Mouse (Mus musculus): ENCODE data around the gene Srcin1. TPM values are rescaled to one million over a fixed set of nuclear protein-coding genes. Genes with fewer than 3 reads are reported as not detected.

The Srcin1 gene
- polyA plus RNA-seq, 1 experiment = 70.2 TPM

- TF ChIP-seq CTCF (IDR thresholded peaks at IDR 0.05; ENCODE audit: borderline replicate concordance, extremely low read depth, insufficient read depth, insufficient read length) = no peak
- no peak for TF ChIP-seq POLR2A (IDR thresholded peaks at IDR 0.05; ENCODE audit: borderline replicate concordance, extremely low read depth, insufficient read depth, insufficient read length, poor library complexity, severe bottlenecking)
- DNase-seq (ENCODE audit: low read depth) = no peak
Observed at GRCm38 (mm10) chr11:97530069-97530468, 45.9 kb downstream of the Srcin1 start.

- DNase-seq (ENCODE audit: low read depth) = no peak
- TF ChIP-seq POLR2A (IDR thresholded peaks at IDR 0.05; ENCODE audit: borderline replicate concordance, extremely low read depth, insufficient read depth, insufficient read length, poor library complexity, severe bottlenecking) (no peak), CTCF (IDR thresholded peaks at IDR 0.05; ENCODE audit: borderline replicate concordance, extremely low read depth, insufficient read depth, insufficient read length) (no peak)
Observed at GRCm38 (mm10) chr11:97528282-97528808, 47.6 kb downstream of the Srcin1 start.

- no peak for DNase-seq (ENCODE audit: low read depth)
- TF ChIP-seq CTCF (IDR thresholded peaks at IDR 0.05; ENCODE audit: borderline replicate concordance, extremely low read depth, insufficient read depth, insufficient read length) = no peak
- TF ChIP-seq POLR2A (IDR thresholded peaks at IDR 0.05; ENCODE audit: borderline replicate concordance, extremely low read depth, insufficient read depth, insufficient read length, poor library complexity, severe bottlenecking) = no peak
Observed at GRCm38 (mm10) chr11:97525313-97525712, 50.7 kb downstream of the Srcin1 start.

- no peak for DNase-seq (ENCODE audit: low read depth)
- no peak for TF ChIP-seq CTCF (IDR thresholded peaks at IDR 0.05; ENCODE audit: borderline replicate concordance, extremely low read depth, insufficient read depth, insufficient read length)
- TF ChIP-seq POLR2A (IDR thresholded peaks at IDR 0.05; ENCODE audit: borderline replicate concordance, extremely low read depth, insufficient read depth, insufficient read length, poor library complexity, severe bottlenecking) = no peak
Observed at GRCm38 (mm10) chr11:97524306-97524705, 51.7 kb downstream of the Srcin1 start.

- no peak for DNase-seq (ENCODE audit: low read depth)
- TF ChIP-seq CTCF (IDR thresholded peaks at IDR 0.05; ENCODE audit: borderline replicate concordance, extremely low read depth, insufficient read depth, insufficient read length) = no peak
- no peak for TF ChIP-seq POLR2A (IDR thresholded peaks at IDR 0.05; ENCODE audit: borderline replicate concordance, extremely low read depth, insufficient read depth, insufficient read length, poor library complexity, severe bottlenecking)
Observed at GRCm38 (mm10) chr11:97523827-97524261, 52.1 kb downstream of the Srcin1 start.

GRCm38 (mm10) chr11:97523107-97523506 is 52.9 kb downstream of the Srcin1 start:
- DNase-seq (ENCODE audit: low read depth) = no peak
- TF ChIP-seq POLR2A (IDR thresholded peaks at IDR 0.05; ENCODE audit: borderline replicate concordance, extremely low read depth, insufficient read depth, insufficient read length, poor library complexity, severe bottlenecking) = no peak
- no peak for TF ChIP-seq CTCF (IDR thresholded peaks at IDR 0.05; ENCODE audit: borderline replicate concordance, extremely low read depth, insufficient read depth, insufficient read length)

GRCm38 (mm10) chr11:97521741-97522474 is 54.1 kb downstream of the Srcin1 start:
- TF ChIP-seq POLR2A (IDR thresholded peaks at IDR 0.05; ENCODE audit: borderline replicate concordance, extremely low read depth, insufficient read depth, insufficient read length, poor library complexity, severe bottlenecking) (no peak), CTCF (IDR thresholded peaks at IDR 0.05; ENCODE audit: borderline replicate concordance, extremely low read depth, insufficient read depth, insufficient read length) (no peak)
- no peak for DNase-seq (ENCODE audit: low read depth)

GRCm38 (mm10) chr11:97520541-97520940 is 55.4 kb downstream of the Srcin1 start:
- no peak for TF ChIP-seq CTCF (IDR thresholded peaks at IDR 0.05; ENCODE audit: borderline replicate concordance, extremely low read depth, insufficient read depth, insufficient read length)
- no peak for TF ChIP-seq POLR2A (IDR thresholded peaks at IDR 0.05; ENCODE audit: borderline replicate concordance, extremely low read depth, insufficient read depth, insufficient read length, poor library complexity, severe bottlenecking)
- DNase-seq (ENCODE audit: low read depth) = no peak

- DNase-seq (ENCODE audit: low read depth) = no peak
- no peak for TF ChIP-seq POLR2A (IDR thresholded peaks at IDR 0.05; ENCODE audit: borderline replicate concordance, extremely low read depth, insufficient read depth, insufficient read length, poor library complexity, severe bottlenecking)
- TF ChIP-seq CTCF (IDR thresholded peaks at IDR 0.05; ENCODE audit: borderline replicate concordance, extremely low read depth, insufficient read depth, insufficient read length) = no peak
Observed at GRCm38 (mm10) chr11:97513066-97513465, 62.9 kb downstream of the Srcin1 start.

GRCm38 (mm10) chr11:97512511-97512910 is 63.5 kb downstream of the Srcin1 start:
- TF ChIP-seq CTCF (IDR thresholded peaks at IDR 0.05; ENCODE audit: borderline replicate concordance, extremely low read depth, insufficient read depth, insufficient read length) (no peak), POLR2A (IDR thresholded peaks at IDR 0.05; ENCODE audit: borderline replicate concordance, extremely low read depth, insufficient read depth, insufficient read length, poor library complexity, severe bottlenecking) (no peak)
- no peak for DNase-seq (ENCODE audit: low read depth)

- TF ChIP-seq POLR2A (IDR thresholded peaks at IDR 0.05; ENCODE audit: borderline replicate concordance, extremely low read depth, insufficient read depth, insufficient read length, poor library complexity, severe bottlenecking) = no peak
- no peak for TF ChIP-seq CTCF (IDR thresholded peaks at IDR 0.05; ENCODE audit: borderline replicate concordance, extremely low read depth, insufficient read depth, insufficient read length)
- no peak for DNase-seq (ENCODE audit: low read depth)
Observed at GRCm38 (mm10) chr11:97511661-97512369, 64.2 kb downstream of the Srcin1 start.
